Mouse (Mus musculus): ENCODE results near the gene Gcm1. TPM values are rescaled to one million over a fixed set of nuclear protein-coding genes. Genes with fewer than 3 reads are reported as not detected.

Gene Gcm1
- polyA plus RNA-seq, 1 experiment from 2014 or later, result 0.15 TPM

- Histone ChIP-seq H3K4me2 (no peak overlapping the region), H3K27ac (no peak overlapping the region), H3K4me1 (peaks cover 23% of the 10 kb centered on the region), H3K36me3 (no peaks in the 10 kb centered on the region), H3K9me3 (no peaks in the 10 kb centered on the region), H3K27me3 (no peaks in the 10 kb centered on the region), H3K9ac (no peak overlapping the region), H3K4me3 (no peak overlapping the region)
- 29% methylated on average over 9 of the region's 9 CpGs for WGBS
- no peak for ATAC-seq (ENCODE audit: insufficient number of reproducible peaks, insufficient read depth, low FRiP score, low TSS enrichment, low read depth)
Measured at GRCm38 (mm10) chr9:78021256-78021655, 30.5 kb upstream of the Gcm1 start.

- no peaks in the 10 kb centered on the region for H3K9me3 ChIP-seq
- WGBS, result 62% methylated on average over 8 of the region's 8 CpGs
- ATAC-seq (ENCODE audit: insufficient number of reproducible peaks, insufficient read depth, low FRiP score, low TSS enrichment, low read depth), result no peak
- H3K9ac ChIP-seq, result 0 out of 2 replicates have a peak overlapping the region, but pooled peaks have one; percentile 16
- H3K27me3 ChIP-seq, result no peaks in the 10 kb centered on the region
- no peak overlapping the region for H3K4me3 ChIP-seq
- peaks cover 23% of the 10 kb centered on the region for H3K4me1 ChIP-seq
- no peaks in the 10 kb centered on the region for H3K36me3 ChIP-seq
- peak overlapping the region; percentile 33; the same call in 1 of the 2 replicates for H3K27ac ChIP-seq
- no peak overlapping the region for H3K4me2 ChIP-seq
Measured at GRCm38 (mm10) chr9:78022187-78022945, 29.4 kb upstream of the Gcm1 start.

- H3K36me3 ChIP-seq, result no peaks in the 10 kb centered on the region
- H3K9me3 ChIP-seq, result no peaks in the 10 kb centered on the region
- no peak overlapping the region for H3K4me2 ChIP-seq
- no peaks in the 10 kb centered on the region for H3K27me3 ChIP-seq
- H3K4me1 ChIP-seq, result peaks cover 23% of the 10 kb centered on the region
- no peak overlapping the region for H3K27ac ChIP-seq
- H3K9ac ChIP-seq, result no peak overlapping the region
- H3K4me3 ChIP-seq, result no peak overlapping the region
- ATAC-seq (ENCODE audit: insufficient number of reproducible peaks, insufficient read depth, low FRiP score, low TSS enrichment, low read depth), result no peak
- WGBS, result 17% methylated on average over 3 of the region's 3 CpGs
Measured at GRCm38 (mm10) chr9:78024823-78025222, 26.9 kb upstream of the Gcm1 start.

- Histone ChIP-seq H3K4me1 (peaks cover 5% of the 10 kb centered on the region; the same call in 1 of the 2 replicates), H3K9me3 (no peaks in the 10 kb centered on the region), H3K36me3 (no peaks in the 10 kb centered on the region), H3K4me2 (no peak overlapping the region), H3K4me3 (no peak overlapping the region), H3K27me3 (no peaks in the 10 kb centered on the region), H3K27ac (no peak overlapping the region), H3K9ac (no peak overlapping the region)
- ATAC-seq (ENCODE audit: insufficient number of reproducible peaks, insufficient read depth, low FRiP score, low TSS enrichment, low read depth), result no peak
- 81% methylated on average over 3 of the region's 3 CpGs for WGBS
Measured at GRCm38 (mm10) chr9:78027099-78027498, 24.6 kb upstream of the Gcm1 start.

- H3K4me2 ChIP-seq, result no peak overlapping the region
- H3K27ac ChIP-seq, result no peak overlapping the region
- H3K36me3 ChIP-seq, result no peaks in the 10 kb centered on the region
- no peaks in the 10 kb centered on the region for H3K4me1 ChIP-seq
- H3K9me3 ChIP-seq, result no peaks in the 10 kb centered on the region
- H3K9ac ChIP-seq, result no peak overlapping the region
- 88% methylated on average over 10 of the region's 10 CpGs for WGBS
- no peaks in the 10 kb centered on the region for H3K27me3 ChIP-seq
- no peak overlapping the region for H3K4me3 ChIP-seq
- ATAC-seq (ENCODE audit: insufficient number of reproducible peaks, insufficient read depth, low FRiP score, low TSS enrichment, low read depth), result no peak
Measured at GRCm38 (mm10) chr9:78030835-78031456, 20.8 kb upstream of the Gcm1 start.

GRCm38 (mm10) chr9:78032930-78033329 lies 18.8 kb upstream of the Gcm1 start:
- Histone ChIP-seq H3K4me3 (no peak overlapping the region), H3K4me2 (no peak overlapping the region), H3K9ac (no peak overlapping the region), H3K4me1 (no peaks in the 10 kb centered on the region), H3K9me3 (no peaks in the 10 kb centered on the region), H3K36me3 (no peaks in the 10 kb centered on the region), H3K27me3 (no peaks in the 10 kb centered on the region), H3K27ac (no peak overlapping the region)
- ATAC-seq (ENCODE audit: insufficient number of reproducible peaks, insufficient read depth, low FRiP score, low TSS enrichment, low read depth), result no peak
- 89% methylated on average over 4 of the region's 4 CpGs for WGBS

GRCm38 (mm10) chr9:78035296-78035695 lies 16.4 kb upstream of the Gcm1 start:
- no peak for ATAC-seq (ENCODE audit: insufficient number of reproducible peaks, insufficient read depth, low FRiP score, low TSS enrichment, low read depth)
- H3K9me3 ChIP-seq, result no peaks in the 10 kb centered on the region
- no peak overlapping the region for H3K4me2 ChIP-seq
- H3K36me3 ChIP-seq, result no peaks in the 10 kb centered on the region
- 81% methylated on average over 5 of the region's 5 CpGs for WGBS
- H3K9ac ChIP-seq, result no peak overlapping the region
- no peak overlapping the region for H3K27ac ChIP-seq
- H3K27me3 ChIP-seq, result no peaks in the 10 kb centered on the region
- no peak overlapping the region for H3K4me3 ChIP-seq
- H3K4me1 ChIP-seq, result no peaks in the 10 kb centered on the region

- Histone ChIP-seq H3K9me3 (no peaks in the 10 kb centered on the region), H3K36me3 (no peaks in the 10 kb centered on the region), H3K27me3 (no peaks in the 10 kb centered on the region), H3K4me3 (no peak overlapping the region), H3K4me2 (no peak overlapping the region), H3K4me1 (no peaks in the 10 kb centered on the region), H3K9ac (no peak overlapping the region), H3K27ac (no peak overlapping the region)
- no peak for ATAC-seq (ENCODE audit: insufficient number of reproducible peaks, insufficient read depth, low FRiP score, low TSS enrichment, low read depth)
- WGBS, result 85% methylated on average over 8 of the region's 8 CpGs
Measured at GRCm38 (mm10) chr9:78035831-78036230, 15.9 kb upstream of the Gcm1 start.

GRCm38 (mm10) chr9:78038755-78039489 lies 12.8 kb upstream of the Gcm1 start:
- no peak for ATAC-seq (ENCODE audit: insufficient number of reproducible peaks, insufficient read depth, low FRiP score, low TSS enrichment, low read depth)

GRCm38 (mm10) chr9:78045171-78045570 lies 6.6 kb upstream of the Gcm1 start:
- Histone ChIP-seq H3K36me3 (no peaks in the 10 kb centered on the region), H3K4me1 (peaks cover 6% of the 10 kb centered on the region), H3K27me3 (no peaks in the 10 kb centered on the region), H3K9ac (no peak overlapping the region), H3K27ac (no peak overlapping the region), H3K9me3 (no peaks in the 10 kb centered on the region), H3K4me2 (no peak overlapping the region), H3K4me3 (no peak overlapping the region)
- no peak for ATAC-seq (ENCODE audit: insufficient number of reproducible peaks, insufficient read depth, low FRiP score, low TSS enrichment, low read depth)
- WGBS, result 36% methylated on average over 6 of the region's 6 CpGs

More at GRCm38 (mm10) chr9:78038755-78039489, 12.8 kb upstream of the Gcm1 start:
- no peaks in the 10 kb centered on the region for H3K4me1 ChIP-seq
- H3K4me2 ChIP-seq, result no peak overlapping the region
- H3K27ac ChIP-seq, result no peak overlapping the region
- H3K4me3 ChIP-seq, result no peak overlapping the region
- H3K9me3 ChIP-seq, result no peaks in the 10 kb centered on the region
- H3K9ac ChIP-seq, result no peak overlapping the region
- no peaks in the 10 kb centered on the region for H3K27me3 ChIP-seq
- no peaks in the 10 kb centered on the region for H3K36me3 ChIP-seq
- WGBS, result 40% methylated on average over 18 of the region's 18 CpGs

- Histone ChIP-seq H3K4me1 (peaks cover 6% of the 10 kb centered on the region), H3K9me3 (no peaks in the 10 kb centered on the region), H3K4me2 (peak overlapping the region; percentile 16), H3K36me3 (no peaks in the 10 kb centered on the region), H3K27ac (no peak overlapping the region), H3K9ac (no peak overlapping the region), H3K27me3 (no peaks in the 10 kb centered on the region), H3K4me3 (no peak overlapping the region)
- 47% methylated on average over 20 of the region's 20 CpGs for WGBS
- ATAC-seq (ENCODE audit: insufficient number of reproducible peaks, insufficient read depth, low FRiP score, low TSS enrichment, low read depth), result no peak
Measured at GRCm38 (mm10) chr9:78046755-78047154, 5.0 kb upstream of the Gcm1 start.
